Mouse (Mus musculus): ENCODE results near the gene Rbbp5. TPM values are rescaled to one million over a fixed set of nuclear protein-coding genes. Genes with fewer than 3 reads are reported as not detected.

The Rbbp5 gene
- total RNA-seq, 2 experiments from 2014 or later: 57.8 to 73.4 TPM

GRCm38 (mm10) chr1:132535541-132535940 lies 58.4 kb downstream of the Rbbp5 start:
- no peak for ATAC-seq (replicated peaks; ENCODE audit: poor library complexity, severe bottlenecking)

DNA sequence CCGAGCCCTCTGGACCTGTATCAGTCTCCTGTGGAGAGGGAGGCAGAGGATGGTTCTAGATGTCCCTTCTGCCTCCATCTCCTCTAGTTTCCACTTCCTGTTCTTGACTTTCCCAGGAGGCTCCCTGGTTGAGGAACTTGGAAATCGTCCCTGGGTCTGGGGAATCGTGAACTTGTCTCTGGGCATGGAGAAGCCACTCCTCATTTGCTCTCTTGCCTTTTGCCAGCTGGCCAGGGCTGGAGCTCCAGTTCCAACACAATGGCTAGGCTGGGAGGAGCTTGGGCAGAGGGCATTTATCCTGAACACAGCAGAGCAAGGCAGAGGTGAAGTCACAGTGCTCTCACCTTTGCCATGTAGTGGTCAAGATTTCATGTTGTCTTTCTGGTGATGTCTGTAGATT lies 59.3 kb downstream of the Rbbp5 start:
- ATAC-seq (replicated peaks; ENCODE audit: poor library complexity, severe bottlenecking): no peak

DNA sequence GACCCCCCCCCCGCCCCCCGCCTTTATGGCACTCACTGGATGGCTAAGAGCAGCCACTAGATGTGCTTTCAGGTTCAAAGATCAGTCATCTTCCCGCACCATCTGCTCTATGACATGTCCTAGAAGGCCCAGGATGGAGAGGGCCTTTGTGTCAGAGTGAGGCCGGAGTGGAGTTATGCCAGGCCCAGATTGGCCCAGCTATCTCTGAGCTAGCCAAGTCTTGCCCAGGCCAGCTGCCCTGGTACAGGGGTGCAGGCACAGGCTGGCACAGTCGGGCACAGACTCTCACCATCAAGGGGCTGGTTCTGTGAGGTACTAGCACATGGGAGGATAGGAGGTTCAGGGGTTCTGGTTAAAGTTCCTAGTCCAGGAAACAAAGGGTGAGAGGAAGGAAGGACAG lies 60.6 kb downstream of the Rbbp5 start:
- ATAC-seq (replicated peaks; ENCODE audit: poor library complexity, severe bottlenecking): no peak

GRCm38 (mm10) chr1:132540701-132541100 lies 63.5 kb downstream of the Rbbp5 start:
- ATAC-seq (replicated peaks; ENCODE audit: poor library complexity, severe bottlenecking): no peak

DNA sequence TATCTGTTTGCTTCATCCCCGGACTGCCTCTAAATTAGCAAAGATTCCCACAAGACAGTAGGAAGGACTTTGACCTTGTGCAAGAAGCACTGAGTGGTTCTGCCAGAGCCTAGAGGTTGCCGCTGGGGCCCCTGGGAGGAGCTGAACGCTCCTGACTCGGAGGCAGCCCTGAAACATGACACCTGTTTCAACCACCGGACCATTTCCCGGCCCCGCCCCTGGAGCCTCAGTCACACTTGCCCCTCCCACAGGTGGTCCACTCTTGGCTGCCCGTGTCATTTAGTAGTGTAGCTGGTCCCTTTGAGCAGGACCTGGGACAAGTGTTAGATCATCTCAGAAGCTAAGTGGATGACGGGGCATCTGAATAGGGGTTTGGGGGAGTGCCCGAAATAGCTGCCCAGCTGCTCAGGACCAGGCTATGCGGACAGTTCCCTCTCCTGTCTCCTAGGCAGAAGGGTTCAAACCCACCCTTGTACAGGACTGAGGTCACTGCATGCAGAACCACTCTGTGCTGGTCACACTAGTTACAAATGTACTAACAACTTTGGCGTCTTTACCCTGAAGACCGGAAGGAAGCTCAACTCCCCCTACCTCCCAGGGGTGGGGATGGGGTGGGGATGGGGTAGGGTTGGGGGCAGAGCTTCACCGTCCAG lies 64.1 kb downstream of the Rbbp5 start:
- peak; percentile 40; the same call in 1 of the 2 replicates for ATAC-seq (replicated peaks; ENCODE audit: poor library complexity, severe bottlenecking)

DNA sequence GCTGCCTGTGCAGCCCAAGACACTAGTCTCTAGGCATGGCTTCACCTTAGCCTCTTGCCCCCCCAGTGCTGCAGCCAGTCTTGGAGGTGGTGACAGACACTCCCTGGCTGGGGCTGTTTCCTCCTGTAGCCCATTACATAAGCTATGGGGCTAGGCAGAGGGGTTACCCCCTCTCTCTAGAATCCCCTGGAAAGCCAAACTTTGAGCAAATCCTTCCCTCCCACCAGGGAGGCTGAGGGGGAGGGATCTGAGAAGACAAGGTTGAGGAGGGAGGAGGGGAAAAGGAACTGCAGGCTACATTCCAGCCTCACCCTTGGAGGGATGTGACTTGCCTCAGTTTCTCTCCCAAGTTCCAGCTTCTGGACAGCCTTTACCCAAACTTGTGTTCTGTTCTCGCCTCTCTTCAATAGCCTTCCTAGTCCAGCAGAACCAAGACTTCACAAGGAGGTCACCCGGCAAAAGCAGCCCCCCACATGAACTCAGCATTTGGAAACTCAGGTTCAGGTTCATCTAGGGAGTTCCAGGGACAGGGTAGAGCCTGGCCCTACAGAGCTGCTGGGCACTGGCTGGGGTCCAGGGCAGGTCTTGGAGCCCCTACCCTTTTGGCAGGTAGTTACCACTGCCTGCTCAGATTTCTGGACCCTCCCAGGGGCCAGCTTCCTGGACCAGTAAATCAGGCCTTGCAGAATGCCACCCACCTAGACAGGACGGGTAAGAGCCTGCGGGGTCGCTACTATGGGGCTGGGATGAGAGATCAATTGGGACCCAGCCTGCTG lies 64.8 kb downstream of the Rbbp5 start:
- ATAC-seq (replicated peaks; ENCODE audit: poor library complexity, severe bottlenecking): no peak

- ATAC-seq (replicated peaks; ENCODE audit: poor library complexity, severe bottlenecking): no peak
These were observed 65.7 kb downstream of the Rbbp5 start, which contains the start of gene Cntn2 for GRCm38 (mm10) chr1:132542762-132543306. Cntn2 (minus strand) TSS chr1:132543256.

- no peak for ATAC-seq (replicated peaks; ENCODE audit: poor library complexity, severe bottlenecking)
These were observed 66.6 kb downstream of the Rbbp5 start for GRCm38 (mm10) chr1:132543789-132544188.

Other genes with a start within 250 kb of the Rbbp5 start
- gene Gm10188, start 247.6 kb upstream of the Rbbp5 start, total RNA-seq (2014; fragmentation: Nextera tagmentation): not detected in 2 replicates
- gene Gm10188, start 247.6 kb upstream of the Rbbp5 start, total RNA-seq (2017): not detected in 2 replicates
- gene Klhdc8a, start 178.7 kb upstream of the Rbbp5 start, total RNA-seq (2014; fragmentation: Nextera tagmentation): not detected in 2 replicates
- gene Klhdc8a, start 178.7 kb upstream of the Rbbp5 start, total RNA-seq (2017): not detected in 2 replicates
- 37.2 and 40.4 TPM in 2 replicates for gene Nuak2, start 161.2 kb upstream of the Rbbp5 start, total RNA-seq (2014; fragmentation: Nextera tagmentation)
- 19.3 and 21.7 TPM in 2 replicates for gene Nuak2, start 161.2 kb upstream of the Rbbp5 start, total RNA-seq (2017)
- gene Tmcc2, start 86.1 kb upstream of the Rbbp5 start, total RNA-seq (2014; fragmentation: Nextera tagmentation): 1.5 and 6.2 TPM in 2 replicates
- 3.7 and 4.2 TPM in 2 replicates for gene Tmcc2, start 86.1 kb upstream of the Rbbp5 start, total RNA-seq (2017)
- 16.4 and 19.2 TPM in 2 replicates for gene Dstyk, start 59.8 kb upstream of the Rbbp5 start, total RNA-seq (2014; fragmentation: Nextera tagmentation)
- gene Dstyk, start 59.8 kb upstream of the Rbbp5 start, total RNA-seq (2017): 18.1 and 43.1 TPM in 2 replicates
- gene Tmem81, start 28.9 kb downstream of the Rbbp5 start, total RNA-seq (2014; fragmentation: Nextera tagmentation): 3.6 and 10.0 TPM in 2 replicates
- gene Tmem81, start 28.9 kb downstream of the Rbbp5 start, total RNA-seq (2017): 1.8 and 5.1 TPM in 2 replicates
- not detected in 2 replicates for gene Cntn2, start 65.9 kb downstream of the Rbbp5 start, total RNA-seq (2014; fragmentation: Nextera tagmentation)
- not detected in 2 replicates for gene Cntn2, start 65.9 kb downstream of the Rbbp5 start, total RNA-seq (2017)

Data from granulocyte monocyte progenitor cell, adult 5-6 weeks (primary cell).